Mouse (Mus musculus): ENCODE measurements around the gene Gtf2ird1. TPM values are rescaled to one million over a fixed set of nuclear protein-coding genes. Genes with fewer than 3 reads are reported as not detected.

The Gtf2ird1 gene
- polyA plus RNA-seq (2017; shearing (Covaris generic)): 10 to 100 TPM; 16.5 to 17.4 TPM

DNA sequence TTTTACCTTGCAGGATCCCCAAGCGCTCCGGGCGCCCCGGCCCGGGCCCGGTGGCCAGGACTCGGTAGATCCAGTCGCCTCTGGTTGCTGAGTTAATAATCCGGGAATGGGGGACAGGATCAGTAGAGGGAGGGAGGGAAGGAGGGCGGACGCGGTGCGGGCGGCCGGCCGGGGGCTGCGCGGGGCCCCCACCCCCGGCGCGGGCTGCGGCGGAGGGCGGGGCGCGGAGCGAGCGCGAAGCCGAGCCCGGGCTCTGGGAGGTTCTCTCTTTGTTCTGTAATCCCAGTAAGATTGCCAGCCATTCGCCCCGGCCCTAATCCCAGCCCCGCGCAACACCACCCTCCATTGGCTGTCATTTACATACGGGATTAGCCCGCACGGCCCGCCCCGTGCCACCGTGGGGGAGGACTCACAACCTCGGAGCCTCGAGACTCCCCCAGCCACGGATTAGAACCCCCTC, at the start of gene Gtf2ird1:
Gene Gtf2ird1, minus strand, starts transcription at position 214 of the 460 bp plus-strand sequence.

DNA sequence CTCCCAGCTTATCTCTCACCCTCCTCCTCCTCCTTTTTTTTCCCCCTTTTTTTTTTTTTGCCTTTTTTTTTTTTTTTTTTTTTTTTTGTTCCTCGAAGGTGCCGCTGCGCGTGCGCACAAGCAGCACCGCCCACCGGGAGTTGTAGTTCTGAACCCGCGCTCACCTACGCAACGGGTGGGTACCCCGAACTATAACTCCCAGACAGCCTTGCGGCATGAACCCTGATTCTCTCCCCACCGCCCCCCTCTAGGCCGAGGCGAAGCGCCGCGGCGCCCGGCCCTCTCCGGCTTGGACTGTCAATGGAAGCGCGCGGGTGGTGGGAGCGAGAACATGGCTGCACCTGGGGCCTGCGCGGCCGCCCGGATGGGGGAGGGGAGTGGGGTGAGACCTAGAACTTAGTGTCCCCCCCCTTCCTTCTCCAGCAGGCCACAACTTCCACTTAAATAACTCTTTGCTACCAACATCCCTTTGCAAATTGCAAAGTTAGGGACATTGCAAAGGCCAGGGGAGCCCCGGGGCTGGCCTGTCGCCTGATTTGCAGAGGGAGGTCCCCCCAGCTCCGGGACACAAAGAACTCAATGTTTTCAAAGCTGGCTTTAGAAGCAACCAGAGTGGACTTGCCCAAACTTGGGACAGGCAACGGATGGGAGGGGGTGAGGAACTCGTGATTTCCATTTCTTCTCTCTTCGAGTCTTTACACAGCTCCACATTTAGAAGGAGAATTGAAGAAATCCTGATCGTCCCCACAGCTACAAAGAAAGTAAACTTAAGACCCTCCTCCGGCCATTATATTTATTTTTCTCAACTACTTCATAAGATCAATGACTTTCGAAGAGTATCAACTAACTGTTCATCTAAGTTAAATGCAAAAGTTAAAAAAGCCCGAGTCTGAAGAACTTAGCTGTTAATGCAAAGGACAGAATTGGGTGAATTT, 141.6 kb downstream of the Gtf2ird1 start, which contains the start of gene Gtf2i:
Gene Gtf2i, minus strand, starts transcription at position 73 of the 935 bp plus-strand sequence.

Other genes starting within 250 kb of the Gtf2ird1 start
- gene Ncf1, start 227.1 kb downstream of the Gtf2ird1 start, polyA plus RNA-seq (2017; shearing (Covaris generic)): 1 to 10 TPM; 5.3 to 7.0 TPM
- 100 to 1,000 TPM in 1 of 2 experiments, 10 to 100 TPM in 1; 76.3 to 165 TPM for gene Gtf2i, start 142.0 kb downstream of the Gtf2ird1 start, polyA plus RNA-seq (2017; shearing (Covaris generic))
- 1 to 10 TPM; 1.7 to 2.4 TPM for gene Clip2, start 95.7 kb upstream of the Gtf2ird1 start, polyA plus RNA-seq (2017; shearing (Covaris generic))
- gene Syna, start 103.5 kb upstream of the Gtf2ird1 start, polyA plus RNA-seq (2017; shearing (Covaris generic)): not detected
- 100 to 1,000 TPM; 159 to 188 TPM for gene Rfc2, start 124.7 kb upstream of the Gtf2ird1 start, polyA plus RNA-seq (2017; shearing (Covaris generic))
- gene Lat2, start 158.3 kb upstream of the Gtf2ird1 start, polyA plus RNA-seq (2017; shearing (Covaris generic)): 1 to 10 TPM; 9.0 to 9.7 TPM
- 100 to 1,000 TPM; 227 to 229 TPM for gene Eif4h, start 182.8 kb upstream of the Gtf2ird1 start, polyA plus RNA-seq (2017; shearing (Covaris generic))
- 10 to 100 TPM; 17.4 to 28.1 TPM for gene Limk1, start 231.9 kb upstream of the Gtf2ird1 start, polyA plus RNA-seq (2017; shearing (Covaris generic))

Measured in inflammation-experienced regulatory T-cells (primary cell).